Mouse (Mus musculus): Measurements from ENCODE around the gene Tent4a. TPM values are rescaled to one million over a fixed set of nuclear protein-coding genes. Genes with fewer than 3 reads are reported as not detected.

Tent4a gene
- total and polyA plus RNA-seq, 3 experiments = 3.6 to 8.8 (median 5.7) TPM

- Histone ChIP-seq H3K4me2 (ENCODE audit: insufficient read depth, low read depth, poor library complexity, severe bottlenecking) (no peak overlapping the region), H3K4me1 (ENCODE audit: control insufficient read depth in 1 of 2, insufficient read depth in 2 of 2) (peaks cover 0 to 46% of the 10 kb centered on the region in 2 experiments; a peak in 2 of 4 replicates), H3K27ac (ENCODE audit: insufficient read depth, low read depth) (no peak overlapping the region)
Observed at GRCm38 (mm10) chr13:69524158-69524530, 10.3 kb downstream of the Tent4a start.

GRCm38 (mm10) chr13:69523444-69524157 is 10.8 kb downstream of the Tent4a start:
- H3K4me3 ChIP-seq (replicated peaks in 1 of 3; ENCODE audit: low read depth in 2 of 3, low read length in 2 of 3, poor library complexity in 1 of 3) = no peak overlapping the region
- H3K9ac ChIP-seq (ENCODE audit: insufficient read depth, low read depth) = no peak overlapping the region
- H3K4me2 ChIP-seq (ENCODE audit: insufficient read depth, low read depth, poor library complexity, severe bottlenecking) = no peak overlapping the region
- H3K4me1 ChIP-seq (ENCODE audit: control insufficient read depth in 1 of 2, insufficient read depth in 2 of 2) = peaks cover 0 to 47% of the 10 kb centered on the region in 2 experiments; a peak in 2 of 4 replicates
- dilution Hi-C loops (cut with MboI; ENCODE audit: extremely low pct_ligation_motif_present, extremely low pct_unique_long_range_greater_than_20kb, low sequenced_read_pairs) = no loop called here
- H3K36me3 ChIP-seq (replicated peaks in 1 of 2; ENCODE audit: control insufficient read depth in 1 of 2, insufficient read depth in 1 of 2, low read length in 1 of 2) = peaks cover 0 to 50% of the 10 kb centered on the region in 2 experiments
- in situ Hi-C loops (cut with MboI; ENCODE audit: low pct_ligation_motif_present, low pct_unique_long_range_greater_than_20kb, low sequenced_read_pairs) = no loop called here
- no peaks in the 10 kb centered on the region for H3K9me3 ChIP-seq (replicated peaks; ENCODE audit: low read length)
- no peak for DNase-seq (ENCODE audit: extremely low read depth)
- no peaks in the 10 kb centered on the region for H3K27me3 ChIP-seq (replicated peaks)
- H3K79me2 ChIP-seq (replicated peaks; ENCODE audit: control insufficient read depth, extremely low read depth, insufficient read depth, poor library complexity, severe bottlenecking) = peaks cover 4% of the 10 kb centered on the region; the same call in 1 of the 2 replicates
- TF ChIP-seq NELFE (IDR thresholded peaks at IDR 0.05; ENCODE audit: low read depth, low read length) (no peak), MEF2A (IDR thresholded peaks at IDR 0.05; ENCODE audit: borderline replicate concordance, low read depth, low read length) (no peak), HCFC1 (IDR thresholded peaks at IDR 0.05; ENCODE audit: low read depth, low read length) (no peak), ZMIZ1 (IDR thresholded peaks at IDR 0.05; ENCODE audit: low read depth, low read length) (no peak), ZC3H11A (IDR thresholded peaks at IDR 0.05; ENCODE audit: low read depth, low read length) (no peak), SIN3A (IDR thresholded peaks at IDR 0.05; ENCODE audit: low read length) (no peak), MXI1 (IDR thresholded peaks at IDR 0.05; ENCODE audit: low read depth, low read length) (no peak)
- no peak overlapping the region for H3K27ac ChIP-seq (ENCODE audit: insufficient read depth, low read depth)

More at GRCm38 (mm10) chr13:69524158-69524530, 10.3 kb downstream of the Tent4a start:
- TF ChIP-seq JUN (IDR thresholded peaks at IDR 0.05; ENCODE audit: insufficient read depth, low read depth, low read length) = no peak
- no peak for TF ChIP-seq EP300 (IDR thresholded peaks at IDR 0.05; ENCODE audit: low read length)
- no peak for TF ChIP-seq POLR2AphosphoS2 (IDR thresholded peaks at IDR 0.05; ENCODE audit: low read depth, low read length)
- no peak for TF ChIP-seq CHD1 (IDR thresholded peaks at IDR 0.05; ENCODE audit: low read depth, low read length)
- in situ Hi-C loops (cut with MboI; ENCODE audit: low pct_ligation_motif_present, low pct_unique_long_range_greater_than_20kb, low sequenced_read_pairs) (no loop called here), dilution Hi-C loops (cut with MboI; ENCODE audit: extremely low pct_ligation_motif_present, extremely low pct_unique_long_range_greater_than_20kb, low sequenced_read_pairs) (no loop called here)
- no peak overlapping the region for H3K4me3 ChIP-seq (replicated peaks in 1 of 3; ENCODE audit: low read depth in 2 of 3, low read length in 2 of 3, poor library complexity in 1 of 3)
- H3K9me3 ChIP-seq (replicated peaks; ENCODE audit: low read length) = no peaks in the 10 kb centered on the region
- no peak overlapping the region for H3K9ac ChIP-seq (ENCODE audit: insufficient read depth, low read depth)
- no peak for DNase-seq (ENCODE audit: extremely low read depth)
- peaks cover 0 to 51% of the 10 kb centered on the region in 2 experiments for H3K36me3 ChIP-seq (replicated peaks in 1 of 2; ENCODE audit: control insufficient read depth in 1 of 2, insufficient read depth in 1 of 2, low read length in 1 of 2)
- peaks cover 10% of the 10 kb centered on the region; the same call in 1 of the 2 replicates for H3K79me2 ChIP-seq (replicated peaks; ENCODE audit: control insufficient read depth, extremely low read depth, insufficient read depth, poor library complexity, severe bottlenecking)
- no peaks in the 10 kb centered on the region for H3K27me3 ChIP-seq (replicated peaks)

- no peak overlapping the region for H3K9ac ChIP-seq (ENCODE audit: insufficient read depth, low read depth)
- H3K4me3 ChIP-seq (replicated peaks in 1 of 3; ENCODE audit: low read depth in 2 of 3, low read length in 2 of 3, poor library complexity in 1 of 3) = no peak overlapping the region
- DNase-seq (ENCODE audit: extremely low read depth) = no peak
- peaks cover 0 to 44% of the 10 kb centered on the region in 2 experiments; a peak in 2 of 4 replicates for H3K4me1 ChIP-seq (ENCODE audit: control insufficient read depth in 1 of 2, insufficient read depth in 2 of 2)
- dilution Hi-C loops (cut with MboI; ENCODE audit: extremely low pct_ligation_motif_present, extremely low pct_unique_long_range_greater_than_20kb, low sequenced_read_pairs) = no loop called here
- in situ Hi-C loops (cut with MboI; ENCODE audit: low pct_ligation_motif_present, low pct_unique_long_range_greater_than_20kb, low sequenced_read_pairs) = no loop called here
- peaks cover 0 to 52% of the 10 kb centered on the region in 2 experiments for H3K36me3 ChIP-seq (replicated peaks in 1 of 2; ENCODE audit: control insufficient read depth in 1 of 2, insufficient read depth in 1 of 2, low read length in 1 of 2)
- H3K27ac ChIP-seq (ENCODE audit: insufficient read depth, low read depth) = no peak overlapping the region
- no peak overlapping the region for H3K4me2 ChIP-seq (ENCODE audit: insufficient read depth, low read depth, poor library complexity, severe bottlenecking)
- peaks cover 4% of the 10 kb centered on the region; the same call in 1 of the 2 replicates for H3K79me2 ChIP-seq (replicated peaks; ENCODE audit: control insufficient read depth, extremely low read depth, insufficient read depth, poor library complexity, severe bottlenecking)
- TF ChIP-seq RAD21 (IDR thresholded peaks at IDR 0.05; ENCODE audit: low read depth, low read length) = no peak
- TF ChIP-seq ZNF384 (IDR thresholded peaks at IDR 0.05; ENCODE audit: low read depth, low read length) = no peak
- no peak for TF ChIP-seq MAZ (IDR thresholded peaks at IDR 0.05; ENCODE audit: low read depth, low read length)
- no peak for TF ChIP-seq USF1 (IDR thresholded peaks at IDR 0.05; ENCODE audit: low read depth, low read length)
- no peak for TF ChIP-seq UBTF (IDR thresholded peaks at IDR 0.05; ENCODE audit: low read depth, low read length)
- no peak for TF ChIP-seq SIN3A (IDR thresholded peaks at IDR 0.05; ENCODE audit: low read length)
- H3K9me3 ChIP-seq (replicated peaks; ENCODE audit: low read length) = no peaks in the 10 kb centered on the region
- H3K27me3 ChIP-seq (replicated peaks) = no peaks in the 10 kb centered on the region
Observed at GRCm38 (mm10) chr13:69522161-69522791, 12.1 kb downstream of the Tent4a start.

Data from CH12.LX (cell line).